Comparison of ENCODE assay signal across 9 mouse cellular contexts in the genomic region with DNA sequence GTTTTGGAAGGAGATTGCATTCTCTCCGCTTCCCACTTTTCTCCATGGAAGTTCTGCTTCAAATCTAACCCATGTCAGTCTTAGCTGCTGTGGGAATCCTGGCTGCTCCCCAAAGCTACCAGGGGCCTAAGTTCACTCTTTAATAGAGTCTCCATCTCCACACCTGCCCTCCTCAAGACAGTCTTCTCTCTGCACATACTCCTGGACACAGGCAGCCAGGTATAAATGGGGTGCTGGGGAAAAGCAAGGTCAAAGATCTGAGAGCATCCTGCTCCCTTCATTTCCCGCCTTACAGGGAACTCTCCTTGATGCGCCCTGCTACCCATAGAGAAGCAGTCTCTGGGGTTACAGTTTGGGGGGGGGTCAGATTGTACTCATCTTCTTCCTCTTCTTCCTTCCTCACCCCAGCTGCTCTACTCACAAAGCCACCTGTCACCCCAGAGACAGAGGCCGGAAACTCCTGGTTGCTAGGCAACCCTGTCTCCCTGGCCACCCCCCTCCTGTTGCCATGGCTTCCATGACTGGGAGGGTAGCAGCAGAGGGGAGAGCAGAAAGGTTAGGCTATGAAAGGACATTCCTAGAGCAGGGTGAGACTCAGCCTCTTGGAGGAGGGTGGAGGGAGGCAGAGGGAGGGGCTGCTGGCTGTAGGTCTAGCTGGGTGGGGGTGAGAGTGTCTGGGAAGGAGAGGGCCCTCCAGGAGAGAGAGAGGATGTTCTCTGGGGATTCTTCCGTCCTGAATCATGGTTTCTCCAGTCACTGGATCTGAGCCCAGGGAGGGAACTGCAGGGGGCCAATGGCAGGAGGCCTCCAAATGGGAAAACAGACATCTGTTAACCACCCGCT. TPM values are rescaled to one million over a fixed set of nuclear protein-coding genes. Genes with fewer than 3 reads are reported as not detected.
A peak's percentile ranks its signal among the peaks of the same experiment; 100 is the strongest.
DNase-seq lines count a peak whose midpoint lies in the region; ATAC-seq lines count a peak whose summit lies in the region.
"Had no signal": no experiment of that assay in that cellular context is flagged by ENCODE, and none has a peak within 500 bp of the region (broad histone marks: within the 10 kb centered on the region; RNA-seq: fewer than 3 reads in every experiment).

No protein-coding gene starts in this region.

- peaks cover 92% of the 10 kb centered on the region for H3K4me1 ChIP-seq in forebrain, embryonic 15.5 days
- H3K4me1 ChIP-seq in midbrain, embryonic 13.5 days (replicated peaks) = peaks cover 99% of the 10 kb centered on the region

- ATAC-seq in forebrain, embryonic 15.5 days (replicated peaks) = peak; percentile 23; the same call in 1 of the 2 replicates
- ATAC-seq in midbrain, embryonic 13.5 days = peak; percentile 72

- H3K27ac ChIP-seq in forebrain, embryonic 15.5 days (replicated peaks) = peak overlapping the region; percentile 59
- H3K27ac ChIP-seq in midbrain, embryonic 13.5 days = peak overlapping the region; percentile 85
- H3K27ac ChIP-seq: macrophage had no signal

- H3K27me3 ChIP-seq in forebrain, embryonic 15.5 days = peaks cover 43% of the 10 kb centered on the region
- H3K27me3 ChIP-seq in midbrain, embryonic 13.5 days = peaks cover 61% of the 10 kb centered on the region

- H3K9ac ChIP-seq in forebrain, embryonic 15.5 days (replicated peaks) = no peak overlapping the region
- 0 out of 2 replicates have a peak overlapping the region, but pooled peaks have one; percentile 8 for H3K9ac ChIP-seq in midbrain, embryonic 13.5 days (replicated peaks)

- no peaks in the 10 kb centered on the region for H3K9me3 ChIP-seq in forebrain, embryonic 15.5 days
- no peaks in the 10 kb centered on the region for H3K9me3 ChIP-seq in midbrain, embryonic 13.5 days

- peak; percentile 77 for DNase-seq in right cerebral cortex, adult 18-20 months
- no peak for DNase-seq in right cerebral cortex, postnatal 25 days
- DNase-seq in cerebellum, adult 11 months = peak; percentile 79
- DNase-seq in thymus, postnatal 4 days = peak; percentile 62
- no peak for DNase-seq in gastrocnemius, adult 8-10 months (ENCODE audit: low spot score in 2 of 2)
- DNase-seq in urinary bladder, postnatal 4 days (ENCODE audit: low spot score in 2 of 2) = no peak

- H3K36me3 ChIP-seq in forebrain, embryonic 15.5 days = no peaks in the 10 kb centered on the region
- H3K36me3 ChIP-seq in midbrain, embryonic 13.5 days = no peaks in the 10 kb centered on the region

- 23% methylated on average over 6 of the region's 6 CpGs for WGBS in forebrain, embryonic 15.5 days
- WGBS in midbrain, embryonic 13.5 days = 20% methylated on average over 6 of the region's 6 CpGs

- no peak overlapping the region for H3K4me3 ChIP-seq in forebrain, embryonic 15.5 days
- H3K4me3 ChIP-seq in midbrain, embryonic 13.5 days (replicated peaks) = peak overlapping the region; percentile 11

- H3K4me2 ChIP-seq in forebrain, embryonic 15.5 days (replicated peaks) = peak overlapping the region; percentile 20
- peak overlapping the region; percentile 43 for H3K4me2 ChIP-seq in midbrain, embryonic 13.5 days (replicated peaks)

RNA-seq across cellular contexts. Expression of gene Psd, which starts 5.6 kb away (rescaled TPM):
- 78.2 and 79.9 TPM in 2 replicates for polyA plus RNA-seq in forebrain, embryonic 15.5 days (2015; fragmentation: Nextera tagmentation; extraction: Ambion mirVana)
- polyA plus RNA-seq in midbrain, embryonic 13.5 days (2015; fragmentation: Nextera tagmentation; extraction: Ambion mirVana) = 61.7 and 69.0 TPM in 2 replicates
- under 1 TPM in 2 of 4 experiments, not detected in 2; 0.15 to 0.19 TPM for total RNA-seq in gastrocnemius, adult 8-10 months (2022)

RNA-seq across cellular contexts. Expression of gene Fbxl15, which starts 6.7 kb away (rescaled TPM):
- polyA plus RNA-seq in forebrain, embryonic 15.5 days (2015; fragmentation: Nextera tagmentation; extraction: Ambion mirVana) = 37.5 and 40.2 TPM in 2 replicates
- 40.8 and 44.2 TPM in 2 replicates for polyA plus RNA-seq in midbrain, embryonic 13.5 days (2015; fragmentation: Nextera tagmentation; extraction: Ambion mirVana)
- 1 to 10 TPM; 2.0 to 3.9 (median 3.0) TPM for total RNA-seq in gastrocnemius, adult 8-10 months (2022)

RNA-seq across cellular contexts. Expression of gene Cuedc2, which starts 17.2 kb away (rescaled TPM):
- polyA plus RNA-seq in forebrain, embryonic 15.5 days (2015; fragmentation: Nextera tagmentation; extraction: Ambion mirVana) = 351 and 362 TPM in 2 replicates
- polyA plus RNA-seq in midbrain, embryonic 13.5 days (2015; fragmentation: Nextera tagmentation; extraction: Ambion mirVana) = 290 TPM in 2 replicates
- 10 to 100 TPM; 57.5 to 66.3 (median 64.3) TPM for total RNA-seq in gastrocnemius, adult 8-10 months (2022)

RNA-seq across cellular contexts. Expression of gene Nfkb2, which starts 17.2 kb away (rescaled TPM):
- polyA plus RNA-seq in forebrain, embryonic 15.5 days (2015; fragmentation: Nextera tagmentation; extraction: Ambion mirVana) = 1.9 and 2.2 TPM in 2 replicates
- 1.8 and 2.3 TPM in 2 replicates for polyA plus RNA-seq in midbrain, embryonic 13.5 days (2015; fragmentation: Nextera tagmentation; extraction: Ambion mirVana)
- 10 to 100 TPM in 1 of 4 experiments, 1 to 10 TPM in 3; 8.7 to 10.5 (median 9.3) TPM for total RNA-seq in gastrocnemius, adult 8-10 months (2022)

RNA-seq across cellular contexts. Expression of gene Mfsd13a, which starts 19.6 kb away (rescaled TPM):
- 8.7 and 9.3 TPM in 2 replicates for polyA plus RNA-seq in forebrain, embryonic 15.5 days (2015; fragmentation: Nextera tagmentation; extraction: Ambion mirVana)
- 7.8 and 9.2 TPM in 2 replicates for polyA plus RNA-seq in midbrain, embryonic 13.5 days (2015; fragmentation: Nextera tagmentation; extraction: Ambion mirVana)
- total RNA-seq in gastrocnemius, adult 8-10 months (2022) = 1 to 10 TPM; 1.1 to 2.2 (median 1.9) TPM

Comparison
In these comparisons a context has a peak if more than half of its experiments do, and no peak if none do; other contexts are left out.
1. DNase-seq: peak in right cerebral cortex, adult 18-20 months (single experiment), cerebellum, adult 11 months (single experiment) and thymus, postnatal 4 days (single experiment); none in right cerebral cortex, postnatal 25 days (single experiment), gastrocnemius, adult 8-10 months (0 of 2) and urinary bladder, postnatal 4 days (0 of 2).